Mouse (Mus musculus) lung, postnatal 0 days (tissue): Measurements from ENCODE around the gene Ctdnep1. TPM values are rescaled to one million over a fixed set of nuclear protein-coding genes. Genes with fewer than 3 reads are reported as not detected.
A peak's percentile ranks its signal among the peaks of the same experiment; 100 is the strongest.

Source experiments
- ATAC-seq: fragments of 200-750 bp; cut with Nextera tagmentation; 2 replicates; pipeline ENCODE4 v1.8.0; 2017; ENCODE audit warnings: moderate library complexity
- DNase-seq: peaks from one replicate; pipeline ENCODE4 v3.0.0-alpha.2; 2016; ENCODE audit warnings: low spot score
- H3K27ac ChIP-seq: fragments of 300-500 bp; sonication (generic); 2 replicates; pipeline ENCODE4 v1.5.1; 2014; ENCODE audit warnings: antibody characterized with exemption, mild to moderate bottlenecking, low read length, mixed read lengths
- H3K27me3 ChIP-seq: fragments of 300-500 bp; sonication (generic); replicated peaks from 2 replicates; pipeline ENCODE4 v1.6.1; 2014; ENCODE audit warnings: low read length, mixed read lengths; ENCODE audit not compliant: insufficient read depth
- H3K36me3 ChIP-seq: fragments of 300-500 bp; sonication (generic); 2 replicates; pipeline ENCODE4 v1.6.1; 2014; ENCODE audit warnings: low read length, mixed read lengths; ENCODE audit not compliant: insufficient read depth
- H3K4me1 ChIP-seq: fragments of 300-500 bp; sonication (generic); 2 replicates; pipeline ENCODE4 v1.6.1; 2014; ENCODE audit warnings: antibody characterized with exemption, low read depth, low read length, mixed read lengths; ENCODE audit not compliant: insufficient read depth
- H3K4me2 ChIP-seq: fragments of 300-500 bp; sonication (generic); replicated peaks from 2 replicates; pipeline ENCODE4 v1.6.1; 2014; ENCODE audit warnings: low read depth, mild to moderate bottlenecking, low read length, moderate library complexity, mixed read lengths
- H3K4me3 ChIP-seq: fragments of 300-500 bp; sonication (generic); 2 replicates; pipeline ENCODE4 v1.5.1; 2014; ENCODE audit warnings: low read depth, low read length
- H3K9ac ChIP-seq: fragments of 300-500 bp; sonication (generic); replicated peaks from 2 replicates; pipeline ENCODE4 v1.6.1; 2014; ENCODE audit warnings: low read depth, mild to moderate bottlenecking
- H3K9me3 ChIP-seq: fragments of 300-500 bp; sonication (generic); 2 replicates; pipeline ENCODE4 v1.6.1; 2016; ENCODE audit warnings: low read length, mixed read lengths
- CTCF ChIP-seq: IDR thresholded peaks from 2 replicates; pipeline ENCODE4 v1.5.1; 2016; ENCODE audit warnings: antibody characterized with exemption, mild to moderate bottlenecking
- EP300 ChIP-seq: IDR thresholded peaks from 2 replicates; pipeline ENCODE4 v1.6.1; 2016; ENCODE audit warnings: antibody characterized with exemption, mild to moderate bottlenecking, control low read depth
- WGBS: fragments of 180-500 bp; shearing (Covaris S2); extraction: QIAGEN DNeasy Blood & Tissue Kit; methylation state at CpG from one replicate; pipeline ENCODE4 v1.1.7; 2014; 5-methylcytosine and 5-hydroxymethylcytosine counted together
- polyA plus RNA-seq: library from polyadenylated mRNA; unstranded; fragments of >200 nt; fragmentation: Nextera tagmentation; extraction: Ambion mirVana; gene quantifications from 2 replicates; pipeline ENCODE4 v1.2.1, GENCODE M21; 2015

Gene Ctdnep1
- polyA plus RNA-seq, 1 experiment from 2014 or later, result 24.7 TPM

GRCm38 (mm10) chr11:69935137-69935879, 45.6 kb upstream of the Ctdnep1 start, which contains the start of gene Ybx2:
Gene Ybx2 (plus strand): TSS chr11:69935796.
- DNase-seq (peak; percentile 88), ATAC-seq (peak; percentile 81)
- Histone ChIP-seq H3K4me1 (peaks cover 15% of the 10 kb centered on the region; the same call in 1 of the 2 replicates), H3K27ac (no peak within 1 kb of the TSS; the same call in 1 of the 2 replicates), H3K36me3 (no peaks in the 10 kb centered on the region), H3K27me3 (peaks cover 13% of the 10 kb centered on the region; the same call in 1 of the 2 replicates), H3K9ac (no peak within 1 kb of the TSS), H3K9me3 (no peaks in the 10 kb centered on the region), H3K4me2 (peak within 1 kb of the TSS; percentile 88), H3K4me3 (peak within 1 kb of the TSS; percentile 42)
- TF ChIP-seq CTCF, result no peak; the same call in 1 of the 2 replicates
- no peak for TF ChIP-seq EP300
- WGBS, result 4% methylated on average over 49 of the region's 62 CpGs

- DNase-seq (peak; percentile 63), ATAC-seq (peak; percentile 5; the same call in 1 of the 2 replicates)
- Histone ChIP-seq H3K9ac (no peak overlapping the region), H3K27me3 (peaks cover 13% of the 10 kb centered on the region; the same call in 1 of the 2 replicates), H3K9me3 (no peaks in the 10 kb centered on the region), H3K4me3 (peak overlapping the region; percentile 42), H3K27ac (no peak overlapping the region; the same call in 1 of the 2 replicates), H3K4me2 (peak overlapping the region; percentile 88), H3K4me1 (peaks cover 15% of the 10 kb centered on the region; the same call in 1 of the 2 replicates), H3K36me3 (no peaks in the 10 kb centered on the region)
- WGBS, result 2% methylated on average over 29 of the region's 30 CpGs
- TF ChIP-seq EP300, result no peak
- no peak for TF ChIP-seq CTCF
Measured at GRCm38 (mm10) chr11:69936156-69936555, 44.8 kb upstream of the Ctdnep1 start.

- Histone ChIP-seq H3K4me2 (peak overlapping the region; percentile 88), H3K4me3 (no peak overlapping the region; the same call in 1 of the 2 replicates), H3K4me1 (peaks cover 15% of the 10 kb centered on the region; the same call in 1 of the 2 replicates), H3K9ac (no peak overlapping the region), H3K9me3 (no peaks in the 10 kb centered on the region), H3K27ac (no peak overlapping the region), H3K36me3 (no peaks in the 10 kb centered on the region), H3K27me3 (peaks cover 13% of the 10 kb centered on the region; the same call in 1 of the 2 replicates)
- TF ChIP-seq CTCF (no peak), EP300 (no peak)
- 26% methylated on average over 9 of the region's 9 CpGs for WGBS
- peak; percentile 38 for DNase-seq
- ATAC-seq, result no peak
Measured at GRCm38 (mm10) chr11:69936714-69937347, 44.1 kb upstream of the Ctdnep1 start.

GRCm38 (mm10) chr11:69937385-69937784, 43.6 kb upstream of the Ctdnep1 start:
- Histone ChIP-seq H3K27ac (no peak overlapping the region), H3K9ac (no peak overlapping the region), H3K36me3 (no peaks in the 10 kb centered on the region), H3K4me1 (peaks cover 15% of the 10 kb centered on the region; the same call in 1 of the 2 replicates), H3K4me2 (no peak overlapping the region), H3K27me3 (peaks cover 13% of the 10 kb centered on the region; the same call in 1 of the 2 replicates), H3K9me3 (no peaks in the 10 kb centered on the region), H3K4me3 (no peak overlapping the region)
- DNase-seq (no peak), ATAC-seq (no peak)
- 37% methylated on average over 4 of the region's 4 CpGs for WGBS
- TF ChIP-seq CTCF (no peak), EP300 (no peak)

- H3K4me3 ChIP-seq, result no peak overlapping the region
- 63% methylated on average over 5 of the region's 5 CpGs for WGBS
- ATAC-seq (no peak), DNase-seq (no peak)
- H3K36me3 ChIP-seq, result no peaks in the 10 kb centered on the region
- no peak overlapping the region for H3K4me2 ChIP-seq
- TF ChIP-seq EP300 (no peak), CTCF (no peak)
- no peak overlapping the region for H3K27ac ChIP-seq
- H3K9ac ChIP-seq, result no peak overlapping the region
- peaks cover 15% of the 10 kb centered on the region; the same call in 1 of the 2 replicates for H3K4me1 ChIP-seq
- H3K9me3 ChIP-seq, result no peaks in the 10 kb centered on the region
- peaks cover 13% of the 10 kb centered on the region; the same call in 1 of the 2 replicates for H3K27me3 ChIP-seq
Measured at GRCm38 (mm10) chr11:69937834-69938233, 43.1 kb upstream of the Ctdnep1 start.

- Histone ChIP-seq H3K9me3 (no peaks in the 10 kb centered on the region), H3K4me1 (peaks cover 15% of the 10 kb centered on the region; the same call in 1 of the 2 replicates), H3K36me3 (no peaks in the 10 kb centered on the region), H3K4me2 (no peak overlapping the region), H3K27ac (no peak overlapping the region), H3K27me3 (peaks cover 13% of the 10 kb centered on the region; the same call in 1 of the 2 replicates), H3K4me3 (no peak overlapping the region), H3K9ac (no peak overlapping the region)
- ATAC-seq, result no peak
- 29% methylated on average over 9 of the region's 9 CpGs for WGBS
- DNase-seq, result no peak
- no peak for TF ChIP-seq CTCF
- TF ChIP-seq EP300, result no peak
Measured at GRCm38 (mm10) chr11:69938401-69938979, 42.5 kb upstream of the Ctdnep1 start.
